Mouse (Mus musculus) forebrain, embryonic 16.5 days (tissue): ENCODE measurements around the gene Vmn2r80. TPM values are rescaled to one million over a fixed set of nuclear protein-coding genes. Genes with fewer than 3 reads are reported as not detected.

Source experiments
- ATAC-seq: fragments of 200-750 bp; cut with Nextera tagmentation; 2 replicates; pipeline ENCODE4 v1.8.0; 2017; ENCODE audit warnings: mild to moderate bottlenecking, moderate library complexity
- H3K27ac ChIP-seq: fragments of 300-500 bp; sonication (generic); 2 replicates; pipeline ENCODE4 v1.5.1; 2014; ENCODE audit warnings: low read length, control low read depth
- H3K27me3 ChIP-seq: fragments of 300-500 bp; sonication (generic); replicated peaks from 2 replicates; pipeline ENCODE4 v1.6.1; 2014; ENCODE audit warnings: low read length; ENCODE audit not compliant: control insufficient read depth, insufficient read depth
- H3K36me3 ChIP-seq: fragments of 300-500 bp; sonication (generic); 2 replicates; pipeline ENCODE4 v1.6.1; 2014; ENCODE audit not compliant: control insufficient read depth, insufficient read depth
- H3K4me1 ChIP-seq: fragments of 300-500 bp; sonication (generic); replicated peaks from 2 replicates; pipeline ENCODE4 v1.6.1; 2014; ENCODE audit warnings: low read length; ENCODE audit not compliant: control insufficient read depth, insufficient read depth
- H3K4me2 ChIP-seq: fragments of 300-500 bp; sonication (generic); 2 replicates; pipeline ENCODE4 v1.6.1; 2014; ENCODE audit warnings: mild to moderate bottlenecking, low read length, control low read depth
- H3K4me3 ChIP-seq: fragments of 300-500 bp; sonication (generic); replicated peaks from 2 replicates; pipeline ENCODE4 v1.5.1; 2014; ENCODE audit warnings: mild to moderate bottlenecking, low read length, control low read depth
- H3K9ac ChIP-seq: fragments of 300-500 bp; sonication (generic); replicated peaks from 2 replicates; pipeline ENCODE4 v1.6.1; 2014; ENCODE audit warnings: low read depth, low read length, control low read depth
- H3K9me3 ChIP-seq: fragments of 300-500 bp; sonication (generic); 2 replicates; pipeline ENCODE4 v1.6.1; 2016; ENCODE audit warnings: low read length; ENCODE audit not compliant: control insufficient read depth
- WGBS: fragments of 180-500 bp; shearing (Covaris S2); extraction: QIAGEN DNeasy Blood & Tissue Kit; methylation state at CpG from one replicate; pipeline ENCODE4 v1.1.7; 2014; 5-methylcytosine and 5-hydroxymethylcytosine counted together
- polyA plus RNA-seq: library from polyadenylated mRNA; unstranded; fragments of >200 nt; fragmentation: Nextera tagmentation; extraction: Ambion mirVana; gene quantifications from 2 replicates; pipeline ENCODE4 v1.2.1, GENCODE M21; 2015

Vmn2r80 gene
- polyA plus RNA-seq, 1 experiment from 2014 or later: not detected

GRCm38 (mm10) chr10:79220432-79220831 is 71.9 kb downstream of the Vmn2r80 start:
- H3K27me3 ChIP-seq: no peaks in the 10 kb centered on the region
- no peaks in the 10 kb centered on the region for H3K36me3 ChIP-seq
- no peak overlapping the region for H3K9ac ChIP-seq
- H3K4me3 ChIP-seq: no peak overlapping the region
- no peaks in the 10 kb centered on the region for H3K4me1 ChIP-seq
- no peaks in the 10 kb centered on the region for H3K9me3 ChIP-seq
- H3K4me2 ChIP-seq: no peak overlapping the region
- H3K27ac ChIP-seq: no peak overlapping the region
- ATAC-seq: no peak

GRCm38 (mm10) chr10:79221606-79222005 is 73.0 kb downstream of the Vmn2r80 start:
- Histone ChIP-seq H3K4me1 (no peaks in the 10 kb centered on the region), H3K9me3 (no peaks in the 10 kb centered on the region), H3K27ac (no peak overlapping the region), H3K9ac (no peak overlapping the region), H3K4me2 (no peak overlapping the region), H3K27me3 (no peaks in the 10 kb centered on the region), H3K36me3 (no peaks in the 10 kb centered on the region), H3K4me3 (no peak overlapping the region)
- ATAC-seq: no peak

GRCm38 (mm10) chr10:79222214-79222613 is 73.6 kb downstream of the Vmn2r80 start:
- WGBS: 73% methylated on average over 7 of the region's 7 CpGs
- Histone ChIP-seq H3K9me3 (no peaks in the 10 kb centered on the region), H3K4me3 (no peak overlapping the region), H3K36me3 (no peaks in the 10 kb centered on the region), H3K27me3 (no peaks in the 10 kb centered on the region), H3K9ac (no peak overlapping the region), H3K4me2 (no peak overlapping the region), H3K27ac (no peak overlapping the region), H3K4me1 (no peaks in the 10 kb centered on the region)
- ATAC-seq: no peak

Other genes starting within 250 kb of the Vmn2r80 start
- gene Olfr1354, start 235.6 kb upstream of the Vmn2r80 start, polyA plus RNA-seq: not detected in 2 replicates
- gene Olfr8, start 198.1 kb upstream of the Vmn2r80 start, polyA plus RNA-seq: not detected in 2 replicates
- gene Olfr1353, start 185.5 kb upstream of the Vmn2r80 start, polyA plus RNA-seq: not detected in 2 replicates
- gene Olfr1352, start 167.7 kb upstream of the Vmn2r80 start, polyA plus RNA-seq: not detected in 2 replicates
- not detected in 2 replicates for gene Olfr1351, start 136.3 kb upstream of the Vmn2r80 start, polyA plus RNA-seq
- 0.15 and 0.65 TPM in 2 replicates for gene Olfr57, start 120.0 kb upstream of the Vmn2r80 start, polyA plus RNA-seq
- 59.6 and 65.9 TPM in 2 replicates for gene 2610008E11Rik, start 51.2 kb upstream of the Vmn2r80 start, polyA plus RNA-seq
- gene Vmn2r81, start 98.9 kb downstream of the Vmn2r80 start, polyA plus RNA-seq: not detected in 2 replicates
- gene Vmn2r82, start 207.8 kb downstream of the Vmn2r80 start, polyA plus RNA-seq: not detected in 2 replicates